Mouse (Mus musculus): ENCODE measurements around the gene Ptov1. TPM values are rescaled to one million over a fixed set of nuclear protein-coding genes. Genes with fewer than 3 reads are reported as not detected.

Ptov1 gene
- 210 and 269 TPM in 2 replicates for polyA plus RNA-seq (2015; fragmentation: Nextera tagmentation; extraction: Ambion mirVana)

- H3K27me3 ChIP-seq (ENCODE audit: control insufficient read depth, insufficient read depth, low read length) = no peaks in the 10 kb centered on the region
- no peaks in the 10 kb centered on the region for H3K36me3 ChIP-seq (ENCODE audit: control insufficient read depth, insufficient read depth)
- H3K4me3 ChIP-seq (ENCODE audit: low read length) = peak within 1 kb of the TSS; percentile 94
- peak within 1 kb of the TSS; percentile 100 for H3K9ac ChIP-seq (ENCODE audit: low read length)
- H3K27ac ChIP-seq (ENCODE audit: low read length) = peak within 1 kb of the TSS; percentile 100
- WGBS = 4% methylated on average over 29 of the region's 29 CpGs
- peak within 1 kb of the TSS; percentile 90 for H3K4me2 ChIP-seq (ENCODE audit: low read depth, low read length)
- ATAC-seq (replicated peaks; ENCODE audit: extremely low read depth, insufficient read depth, low FRiP score) = peak; percentile 90
- no peaks in the 10 kb centered on the region for H3K9me3 ChIP-seq (replicated peaks; ENCODE audit: control insufficient read depth, low read length)
- H3K4me1 ChIP-seq (ENCODE audit: control insufficient read depth, insufficient read depth, low read length) = peaks cover 47% of the 10 kb centered on the region
These were observed at the start of gene Ptov1 for GRCm38 (mm10) chr7:44869697-44870528. Ptov1 (minus strand) TSS chr7:44869788.

- Histone ChIP-seq H3K9me3 (replicated peaks; ENCODE audit: control insufficient read depth, low read length) (no peaks in the 10 kb centered on the region), H3K9ac (ENCODE audit: low read length) (no peak overlapping the region), H3K4me2 (ENCODE audit: low read depth, low read length) (no peak overlapping the region), H3K36me3 (ENCODE audit: control insufficient read depth, insufficient read depth) (peaks cover 16% of the 10 kb centered on the region), H3K27ac (ENCODE audit: low read length) (no peak overlapping the region), H3K27me3 (ENCODE audit: control insufficient read depth, insufficient read depth, low read length) (no peaks in the 10 kb centered on the region), H3K4me3 (ENCODE audit: low read length) (no peak overlapping the region), H3K4me1 (ENCODE audit: control insufficient read depth, insufficient read depth, low read length) (peaks cover 10% of the 10 kb centered on the region; the same call in 1 of the 2 replicates)
- 90% methylated on average over 5 of the region's 5 CpGs for WGBS
- ATAC-seq (replicated peaks; ENCODE audit: extremely low read depth, insufficient read depth, low FRiP score) = no peak
These were observed 49.5 kb upstream of the Ptov1 start for GRCm38 (mm10) chr7:44919127-44919526.

GRCm38 (mm10) chr7:44918219-44918618, 48.6 kb upstream of the Ptov1 start:
- Histone ChIP-seq H3K27me3 (ENCODE audit: control insufficient read depth, insufficient read depth, low read length) (no peaks in the 10 kb centered on the region), H3K4me1 (ENCODE audit: control insufficient read depth, insufficient read depth, low read length) (peaks cover 10% of the 10 kb centered on the region; the same call in 1 of the 2 replicates), H3K9me3 (replicated peaks; ENCODE audit: control insufficient read depth, low read length) (no peaks in the 10 kb centered on the region), H3K36me3 (ENCODE audit: control insufficient read depth, insufficient read depth) (peaks cover 10% of the 10 kb centered on the region), H3K4me3 (ENCODE audit: low read length) (no peak overlapping the region), H3K9ac (ENCODE audit: low read length) (no peak overlapping the region), H3K4me2 (ENCODE audit: low read depth, low read length) (no peak overlapping the region), H3K27ac (ENCODE audit: low read length) (no peak overlapping the region)
- ATAC-seq (replicated peaks; ENCODE audit: extremely low read depth, insufficient read depth, low FRiP score) = no peak
- 53% methylated on average over 3 of the region's 3 CpGs for WGBS

GRCm38 (mm10) chr7:44916881-44917280, 47.3 kb upstream of the Ptov1 start:
- Histone ChIP-seq H3K27me3 (ENCODE audit: control insufficient read depth, insufficient read depth, low read length) (no peaks in the 10 kb centered on the region), H3K4me2 (ENCODE audit: low read depth, low read length) (no peak overlapping the region), H3K27ac (ENCODE audit: low read length) (no peak overlapping the region), H3K36me3 (ENCODE audit: control insufficient read depth, insufficient read depth) (peaks cover 7% of the 10 kb centered on the region), H3K4me1 (ENCODE audit: control insufficient read depth, insufficient read depth, low read length) (peaks cover 10% of the 10 kb centered on the region; the same call in 1 of the 2 replicates), H3K9me3 (replicated peaks; ENCODE audit: control insufficient read depth, low read length) (no peaks in the 10 kb centered on the region), H3K9ac (ENCODE audit: low read length) (no peak overlapping the region), H3K4me3 (ENCODE audit: low read length) (no peak overlapping the region)
- WGBS = 83% methylated on average over 4 of the region's 4 CpGs
- ATAC-seq (replicated peaks; ENCODE audit: extremely low read depth, insufficient read depth, low FRiP score) = no peak

GRCm38 (mm10) chr7:44916191-44916590, 46.6 kb upstream of the Ptov1 start:
- H3K9ac ChIP-seq (ENCODE audit: low read length) = no peak overlapping the region
- peaks cover 10% of the 10 kb centered on the region; the same call in 1 of the 2 replicates for H3K4me1 ChIP-seq (ENCODE audit: control insufficient read depth, insufficient read depth, low read length)
- no peak overlapping the region for H3K4me2 ChIP-seq (ENCODE audit: low read depth, low read length)
- H3K27me3 ChIP-seq (ENCODE audit: control insufficient read depth, insufficient read depth, low read length) = no peaks in the 10 kb centered on the region
- no peak overlapping the region for H3K4me3 ChIP-seq (ENCODE audit: low read length)
- H3K9me3 ChIP-seq (replicated peaks; ENCODE audit: control insufficient read depth, low read length) = no peaks in the 10 kb centered on the region
- H3K27ac ChIP-seq (ENCODE audit: low read length) = no peak overlapping the region
- H3K36me3 ChIP-seq (ENCODE audit: control insufficient read depth, insufficient read depth) = peaks cover 8% of the 10 kb centered on the region
- WGBS = 84% methylated on average over 6 of the region's 6 CpGs
- no peak for ATAC-seq (replicated peaks; ENCODE audit: extremely low read depth, insufficient read depth, low FRiP score)

- Histone ChIP-seq H3K9ac (ENCODE audit: low read length) (no peak overlapping the region), H3K4me3 (ENCODE audit: low read length) (no peak overlapping the region), H3K27me3 (ENCODE audit: control insufficient read depth, insufficient read depth, low read length) (no peaks in the 10 kb centered on the region), H3K27ac (ENCODE audit: low read length) (no peak overlapping the region), H3K4me2 (ENCODE audit: low read depth, low read length) (no peak overlapping the region), H3K4me1 (ENCODE audit: control insufficient read depth, insufficient read depth, low read length) (peaks cover 10% of the 10 kb centered on the region; the same call in 1 of the 2 replicates), H3K9me3 (replicated peaks; ENCODE audit: control insufficient read depth, low read length) (no peaks in the 10 kb centered on the region), H3K36me3 (ENCODE audit: control insufficient read depth, insufficient read depth) (peaks cover 10% of the 10 kb centered on the region)
- WGBS = 88% methylated on average over 9 of the region's 9 CpGs
- ATAC-seq (replicated peaks; ENCODE audit: extremely low read depth, insufficient read depth, low FRiP score) = no peak
These were observed 45.7 kb upstream of the Ptov1 start for GRCm38 (mm10) chr7:44915314-44915713.

- no peak overlapping the region for H3K9ac ChIP-seq (ENCODE audit: low read length)
- peaks cover 10% of the 10 kb centered on the region; the same call in 1 of the 2 replicates for H3K4me1 ChIP-seq (ENCODE audit: control insufficient read depth, insufficient read depth, low read length)
- no peak overlapping the region for H3K27ac ChIP-seq (ENCODE audit: low read length)
- no peaks in the 10 kb centered on the region for H3K27me3 ChIP-seq (ENCODE audit: control insufficient read depth, insufficient read depth, low read length)
- peaks cover 10% of the 10 kb centered on the region for H3K36me3 ChIP-seq (ENCODE audit: control insufficient read depth, insufficient read depth)
- H3K4me2 ChIP-seq (ENCODE audit: low read depth, low read length) = no peak overlapping the region
- H3K4me3 ChIP-seq (ENCODE audit: low read length) = no peak overlapping the region
- ATAC-seq (replicated peaks; ENCODE audit: extremely low read depth, insufficient read depth, low FRiP score) = no peak
- H3K9me3 ChIP-seq (replicated peaks; ENCODE audit: control insufficient read depth, low read length) = no peaks in the 10 kb centered on the region
- WGBS = 75% methylated on average over 2 of the region's 2 CpGs
These were observed 44.8 kb upstream of the Ptov1 start for GRCm38 (mm10) chr7:44914396-44914795.

- no peak overlapping the region for H3K4me3 ChIP-seq (ENCODE audit: low read length)
- no peaks in the 10 kb centered on the region for H3K4me1 ChIP-seq (ENCODE audit: control insufficient read depth, insufficient read depth, low read length)
- no peak for ATAC-seq (replicated peaks; ENCODE audit: extremely low read depth, insufficient read depth, low FRiP score)
- WGBS = 72% methylated on average over 15 of the region's 15 CpGs
- no peak overlapping the region for H3K9ac ChIP-seq (ENCODE audit: low read length)
- H3K9me3 ChIP-seq (replicated peaks; ENCODE audit: control insufficient read depth, low read length) = no peaks in the 10 kb centered on the region
- no peaks in the 10 kb centered on the region for H3K27me3 ChIP-seq (ENCODE audit: control insufficient read depth, insufficient read depth, low read length)
- no peak overlapping the region for H3K27ac ChIP-seq (ENCODE audit: low read length)
- H3K4me2 ChIP-seq (ENCODE audit: low read depth, low read length) = no peak overlapping the region
- H3K36me3 ChIP-seq (ENCODE audit: control insufficient read depth, insufficient read depth) = peaks cover 42% of the 10 kb centered on the region
These were observed 39.3 kb upstream of the Ptov1 start for GRCm38 (mm10) chr7:44908706-44909476.

GRCm38 (mm10) chr7:44905430-44905829, 35.8 kb upstream of the Ptov1 start:
- no peak for ATAC-seq (replicated peaks; ENCODE audit: extremely low read depth, insufficient read depth, low FRiP score)
- Histone ChIP-seq H3K4me3 (ENCODE audit: low read length) (no peak overlapping the region), H3K36me3 (ENCODE audit: control insufficient read depth, insufficient read depth) (peaks cover 42% of the 10 kb centered on the region), H3K27ac (ENCODE audit: low read length) (no peak overlapping the region), H3K9ac (ENCODE audit: low read length) (no peak overlapping the region), H3K27me3 (ENCODE audit: control insufficient read depth, insufficient read depth, low read length) (no peaks in the 10 kb centered on the region), H3K4me2 (ENCODE audit: low read depth, low read length) (no peak overlapping the region), H3K4me1 (ENCODE audit: control insufficient read depth, insufficient read depth, low read length) (peaks cover 4% of the 10 kb centered on the region; the same call in 1 of the 2 replicates), H3K9me3 (replicated peaks; ENCODE audit: control insufficient read depth, low read length) (no peaks in the 10 kb centered on the region)
- WGBS = 86% methylated on average over 20 of the region's 20 CpGs
